Mouse (Mus musculus) limb, embryonic 14.5 days (tissue): ENCODE results near the gene Fan1. TPM values are rescaled to one million over a fixed set of nuclear protein-coding genes. Genes with fewer than 3 reads are reported as not detected.

Experiments
- ATAC-seq: fragments of 200-750 bp; cut with Nextera tagmentation; 2 replicates; pipeline ENCODE4 v1.8.0; 2017; ENCODE audit warnings: low read depth, moderate number of reproducible peaks, moderate TSS enrichment; ENCODE audit not compliant: low FRiP score
- DNase-seq: peaks from one replicate; pipeline ENCODE4 v3.0.0-alpha.2; 2015; ENCODE audit warnings: low spot score
- H3K27ac ChIP-seq: fragments of 300-500 bp; sonication (generic); replicated peaks from 2 replicates; pipeline ENCODE4 v1.5.1; 2014; ENCODE audit warnings: low read depth, mild to moderate bottlenecking, low read length, moderate library complexity, mixed read lengths
- H3K27me3 ChIP-seq: fragments of 300-500 bp; sonication (generic); 2 replicates; pipeline ENCODE4 v1.6.1; 2014; ENCODE audit warnings: low read length, mixed read lengths; ENCODE audit not compliant: control insufficient read depth, insufficient read depth
- H3K36me3 ChIP-seq: fragments of 300-500 bp; sonication (generic); 2 replicates; pipeline ENCODE4 v1.6.1; 2014; ENCODE audit warnings: mild to moderate bottlenecking, low read length, moderate library complexity, mixed read lengths; ENCODE audit not compliant: control insufficient read depth, insufficient read depth
- H3K4me1 ChIP-seq: fragments of 300-500 bp; sonication (generic); 2 replicates; pipeline ENCODE4 v1.6.1; 2014; ENCODE audit warnings: antibody characterized with exemption, low read length, mixed read lengths; ENCODE audit not compliant: control insufficient read depth, insufficient read depth
- H3K4me2 ChIP-seq: fragments of 300-500 bp; sonication (generic); replicated peaks from 2 replicates; pipeline ENCODE4 v1.6.1; 2014; ENCODE audit warnings: low read depth, mild to moderate bottlenecking, low read length, moderate library complexity; ENCODE audit not compliant: severe bottlenecking
- H3K4me3 ChIP-seq: fragments of 300-500 bp; sonication (generic); replicated peaks from 2 replicates; pipeline ENCODE4 v1.5.1; 2014; ENCODE audit warnings: low read length
- H3K9ac ChIP-seq: fragments of 300-500 bp; sonication (generic); 2 replicates; pipeline ENCODE4 v1.6.1; 2014; ENCODE audit warnings: mild to moderate bottlenecking, low read depth, low read length, moderate library complexity; ENCODE audit not compliant: severe bottlenecking
- H3K9me3 ChIP-seq: fragments of 300-500 bp; sonication (generic); 2 replicates; pipeline ENCODE4 v1.6.1; 2016; ENCODE audit warnings: low read length; ENCODE audit not compliant: control insufficient read depth
- POLR2A ChIP-seq: fragments of 200-500 bp; IDR thresholded peaks from 2 replicates; pipeline ENCODE4 v1.8.0; 2012; ENCODE audit warnings: inconsistent platforms, mild to moderate bottlenecking, moderate library complexity, borderline replicate concordance; ENCODE audit not compliant: insufficient read depth, insufficient read length; ENCODE audit errors: extremely low read depth
- WGBS: fragments of 180-500 bp; shearing (Covaris S2); extraction: QIAGEN DNeasy Blood & Tissue Kit; methylation state at CpG from one replicate; pipeline ENCODE4 v1.1.7; 2014; 5-methylcytosine and 5-hydroxymethylcytosine counted together
- polyA plus RNA-seq, 2 experiments: library from polyadenylated mRNA; depleted of rRNA in 1 of 2; stranded (reverse) in 1 of 2; unstranded in 1 of 2; fragments of >200 nt; fragmentation: Nextera tagmentation in 1 of 2; extraction: Ambion mirVana in 1 of 2; gene quantifications; 2 replicates each; pipeline versions ENCODE4 v1.2.1 to v1.2.3; 2012 to 2014

Gene Fan1
- polyA plus RNA-seq, 2 experiments = 4.7 to 5.1 TPM

GRCm38 (mm10) chr7:64312811-64313210 is 61.1 kb downstream of the Fan1 start:
- TF ChIP-seq POLR2A = no peak
- Histone ChIP-seq H3K9ac (no peak overlapping the region), H3K27ac (no peak overlapping the region), H3K36me3 (peaks cover 12% of the 10 kb centered on the region; the same call in 1 of the 2 replicates), H3K9me3 (no peaks in the 10 kb centered on the region), H3K4me1 (no peaks in the 10 kb centered on the region), H3K4me3 (no peak overlapping the region), H3K4me2 (no peak overlapping the region), H3K27me3 (no peaks in the 10 kb centered on the region)
- 87% methylated on average over 7 of the region's 7 CpGs for WGBS
- ATAC-seq (no peak), DNase-seq (no peak)

- no peaks in the 10 kb centered on the region for H3K4me1 ChIP-seq
- H3K9ac ChIP-seq = no peak overlapping the region
- peaks cover 13% of the 10 kb centered on the region for H3K36me3 ChIP-seq
- no peaks in the 10 kb centered on the region for H3K27me3 ChIP-seq
- DNase-seq = no peak
- H3K4me2 ChIP-seq = no peak overlapping the region
- H3K27ac ChIP-seq = no peak overlapping the region
- TF ChIP-seq POLR2A = no peak
- ATAC-seq = no peak
- H3K4me3 ChIP-seq = no peak overlapping the region
- 61% methylated on average over 2 of the region's 2 CpGs for WGBS
- H3K9me3 ChIP-seq = no peaks in the 10 kb centered on the region
These were observed 63.1 kb downstream of the Fan1 start for GRCm38 (mm10) chr7:64310756-64311155.

GRCm38 (mm10) chr7:64310241-64310640 is 63.7 kb downstream of the Fan1 start:
- no peak for TF ChIP-seq POLR2A
- Histone ChIP-seq H3K36me3 (peaks cover 14% of the 10 kb centered on the region), H3K9ac (no peak overlapping the region), H3K27ac (no peak overlapping the region), H3K9me3 (no peaks in the 10 kb centered on the region), H3K4me2 (no peak overlapping the region), H3K4me1 (no peaks in the 10 kb centered on the region), H3K27me3 (no peaks in the 10 kb centered on the region), H3K4me3 (no peak overlapping the region)
- 76% methylated on average over 7 of the region's 7 CpGs for WGBS
- ATAC-seq (no peak), DNase-seq (no peak)

Other genes with a start within 250 kb of the Fan1 start
- 0.52 and 1.1 TPM in 2 replicates for gene Trpm1, start 220.3 kb downstream of the Fan1 start, polyA plus RNA-seq (2012; rRNA removed)
- gene Trpm1, start 220.3 kb downstream of the Fan1 start, polyA plus RNA-seq (2014; fragmentation: Nextera tagmentation; extraction: Ambion mirVana) = 0.33 and 0.85 TPM in 2 replicates
- gene Mtmr10, start 86.4 kb downstream of the Fan1 start, polyA plus RNA-seq (2012; rRNA removed) = 9.3 and 10.0 TPM in 2 replicates
- 15.5 and 15.8 TPM in 2 replicates for gene Mtmr10, start 86.4 kb downstream of the Fan1 start, polyA plus RNA-seq (2014; fragmentation: Nextera tagmentation; extraction: Ambion mirVana)
- 8.7 and 20.6 TPM in 2 replicates for gene Mphosph10, start 18.2 kb upstream of the Fan1 start, polyA plus RNA-seq (2012; rRNA removed)
- 38.9 and 39.6 TPM in 2 replicates for gene Mphosph10, start 18.2 kb upstream of the Fan1 start, polyA plus RNA-seq (2014; fragmentation: Nextera tagmentation; extraction: Ambion mirVana)
- 26.9 and 37.8 TPM in 2 replicates for gene Mcee, start 18.5 kb upstream of the Fan1 start, polyA plus RNA-seq (2012; rRNA removed)
- 62.2 and 64.8 TPM in 2 replicates for gene Mcee, start 18.5 kb upstream of the Fan1 start, polyA plus RNA-seq (2014; fragmentation: Nextera tagmentation; extraction: Ambion mirVana)
- gene Apba2, start 127.6 kb upstream of the Fan1 start, polyA plus RNA-seq (2012; rRNA removed) = 10.3 and 15.2 TPM in 2 replicates
- 7.4 and 9.7 TPM in 2 replicates for gene Apba2, start 127.6 kb upstream of the Fan1 start, polyA plus RNA-seq (2014; fragmentation: Nextera tagmentation; extraction: Ambion mirVana)